In genomic region chr1:171788461-171789283, GRCm38 (mm10) we compare ENCODE assay signal across 12 mouse cellular contexts. TPM values are rescaled to one million over a fixed set of nuclear protein-coding genes. Genes with fewer than 3 reads are reported as not detected.
DNase-seq lines count a peak whose midpoint lies in the region; ATAC-seq and TF ChIP-seq lines count a peak whose summit lies in the region.
"Had no signal": no experiment of that assay in that cellular context is flagged by ENCODE, and none has a peak within 500 bp of the region (broad histone marks: within the 10 kb centered on the region; RNA-seq: fewer than 3 reads in every experiment).

No protein-coding gene starts in this region.

- H3K27me3 ChIP-seq in liver, embryonic 14.5 days (ENCODE audit: control insufficient read depth, insufficient read depth, low read length) = no peaks in the 10 kb centered on the region
- H3K27me3 ChIP-seq: midbrain, embryonic 15.5 days had no signal

- 17% methylated on average over 12 of the region's 12 CpGs for WGBS in liver, embryonic 14.5 days (ENCODE audit: insufficient replicate concordance)

- no peak overlapping the region for H3K27ac ChIP-seq in liver, embryonic 14.5 days
- H3K27ac ChIP-seq: midbrain, embryonic 15.5 days had no signal

- no peaks in the 10 kb centered on the region for H3K9me3 ChIP-seq in liver, embryonic 14.5 days (ENCODE audit: control insufficient read depth, low read length)
- H3K9me3 ChIP-seq: midbrain, embryonic 15.5 days had no signal

- 0 out of 2 replicates have a peak, but pooled peaks have one; percentile 7 for ATAC-seq in granulocyte monocyte progenitor cell, adult 5-6 weeks (replicated peaks; ENCODE audit: poor library complexity, severe bottlenecking)
- peak; percentile 45; the same call in 1 of the 2 replicates for ATAC-seq in liver, embryonic 14.5 days (ENCODE audit: insufficient read depth)
- no peak for ATAC-seq in megakaryocyte, adult 5-6 weeks (ENCODE audit: poor library complexity, severe bottlenecking)
- ATAC-seq: midbrain, embryonic 15.5 days had no signal

- H3K36me3 ChIP-seq in liver, embryonic 14.5 days (replicated peaks; ENCODE audit: control insufficient read depth, insufficient read depth, low read depth) = no peaks in the 10 kb centered on the region
- H3K36me3 ChIP-seq: midbrain, embryonic 15.5 days had no signal

- no peak for TF ChIP-seq CTCF in liver, embryonic 14.5 days (IDR thresholded peaks at IDR 0.05; ENCODE audit: low read depth)

- H3K4me3 ChIP-seq in liver, embryonic 14.5 days (ENCODE audit: insufficient read depth in 1 of 2, low read depth in 2 of 2, low read length in 2 of 2) = no peak overlapping the region
- H3K4me3 ChIP-seq: midbrain, embryonic 15.5 days had no signal

- no peak for TF ChIP-seq EP300 in liver, embryonic 14.5 days (IDR thresholded peaks at IDR 0.05; ENCODE audit: low read depth)

- peak; percentile 4 for DNase-seq in kidney, postnatal 10 days
- no peak for DNase-seq in kidney, adult 11 months
- peak; percentile 81 for DNase-seq in CD4-positive, CD25-positive, alpha-beta regulatory T cell, adult 2 months (ENCODE audit: low read depth, low spot score)
- DNase-seq in liver, embryonic 14.5 days (ENCODE audit: low read depth in 3 of 3, low spot score in 3 of 3) = no peak
- no peak for DNase-seq in ovary, adult 18-20 months (ENCODE audit: low spot score)
- DNase-seq in Muller cell, postnatal 12 days (ENCODE audit: inconsistent ontology term) = no peak
- DNase-seq: adrenal gland, adult 2 months; cerebellum, postnatal 36 days; heart, postnatal 10 days had no signal

- peaks cover 0 to 11% of the 10 kb centered on the region in 2 experiments; a peak in 2 of 4 replicates for H3K4me1 ChIP-seq in liver, embryonic 14.5 days (replicated peaks; ENCODE audit: control insufficient read depth in 2 of 2, insufficient read depth in 2 of 2, low read length in 1 of 2)
- H3K4me1 ChIP-seq: midbrain, embryonic 15.5 days had no signal

- H3K9ac ChIP-seq in liver, embryonic 14.5 days (replicated peaks) = no peak overlapping the region
- H3K9ac ChIP-seq: midbrain, embryonic 15.5 days had no signal

- no peak overlapping the region for H3K4me2 ChIP-seq in liver, embryonic 14.5 days (ENCODE audit: low read depth)
- H3K4me2 ChIP-seq: midbrain, embryonic 15.5 days had no signal

RNA-seq across cellular contexts. Expression of gene Slamf1, which starts 21.7 kb away (rescaled TPM):
- total RNA-seq in granulocyte monocyte progenitor cell, adult 5-6 weeks (2014; fragmentation: Nextera tagmentation) = not detected in 2 replicates
- 0.04 TPM in 1 of 2 replicates, not detected in the other for total RNA-seq in granulocyte monocyte progenitor cell, adult 5-6 weeks (2017)
- polyA plus RNA-seq in liver, embryonic 14.5 days (2012; rRNA removed) = 1.0 and 1.5 TPM in 2 replicates
- polyA plus RNA-seq in liver, embryonic 14.5 days (2014; fragmentation: Nextera tagmentation; extraction: Ambion mirVana) = 2.1 and 2.8 TPM in 2 replicates
- total RNA-seq in megakaryocyte, adult 5-6 weeks (2015) = not detected in 2 replicates
- total RNA-seq in megakaryocyte, adult 5-6 weeks (2017) = not detected in 2 replicates
- total RNA-seq: adrenal gland, adult 2 months had no signal

RNA-seq across cellular contexts. Expression of gene Cd84, which starts 50.8 kb away (rescaled TPM):
- 27.8 and 46.4 TPM in 2 replicates for total RNA-seq in granulocyte monocyte progenitor cell, adult 5-6 weeks (2014; fragmentation: Nextera tagmentation)
- 65.1 and 76.7 TPM in 2 replicates for total RNA-seq in granulocyte monocyte progenitor cell, adult 5-6 weeks (2017)
- polyA plus RNA-seq in liver, embryonic 14.5 days (2012; rRNA removed) = 1.8 and 3.6 TPM in 2 replicates
- polyA plus RNA-seq in liver, embryonic 14.5 days (2014; fragmentation: Nextera tagmentation; extraction: Ambion mirVana) = 4.7 and 6.0 TPM in 2 replicates
- 153 and 188 TPM in 2 replicates for total RNA-seq in megakaryocyte, adult 5-6 weeks (2015)
- 269 and 296 TPM in 2 replicates for total RNA-seq in megakaryocyte, adult 5-6 weeks (2017)

Comparison
In these comparisons a context has a peak if more than half of its experiments do, and no peak if none do; other contexts are left out.
1. DNase-seq: peak in kidney, postnatal 10 days (single experiment) and CD4-positive, CD25-positive, alpha-beta regulatory T cell, adult 2 months (single experiment); none in kidney, adult 11 months (single experiment), liver, embryonic 14.5 days (0 of 3), ovary, adult 18-20 months (single experiment) and Muller cell, postnatal 12 days (single experiment).